Mouse (Mus musculus) myocyte (in vitro differentiated cells): ENCODE results near the gene Hmcn2. TPM values are rescaled to one million over a fixed set of nuclear protein-coding genes. Genes with fewer than 3 reads are reported as not detected.

Experiments used
- H3K27me3 ChIP-seq: one replicate; pipeline ENCODE4 v1.6.1; 2011; ENCODE audit not compliant: control insufficient read depth, insufficient read depth, insufficient read length
- H3K36me3 ChIP-seq: one replicate; pipeline ENCODE4 v1.6.1; 2011; ENCODE audit not compliant: control insufficient read depth, insufficient read depth
- H3K4me2 ChIP-seq: one replicate; pipeline ENCODE4 v1.6.1; 2011; ENCODE audit warnings: low read depth, control low read depth
- H3K4me3 ChIP-seq: one replicate; pipeline ENCODE4 v1.5.1; 2011; ENCODE audit warnings: mild to moderate bottlenecking, control low read depth, moderate library complexity
- H3K79me2 ChIP-seq: one replicate; pipeline ENCODE4 v1.6.1; 2011; ENCODE audit not compliant: control insufficient read depth, insufficient read depth
- H3ac ChIP-seq: one replicate; pipeline ENCODE4 v1.6.1; 2011; ENCODE audit not compliant: control insufficient read depth, insufficient read length
- CEBPB ChIP-seq: IDR thresholded peaks from 2 replicates; pipeline ENCODE4 v1.6.1; 2011; ENCODE audit warnings: mild to moderate bottlenecking, moderate library complexity; ENCODE audit not compliant: poor library complexity, insufficient read depth, severe bottlenecking
- E2F4 ChIP-seq: IDR thresholded peaks from one replicate; pipeline ENCODE4 v1.6.1; 2011; ENCODE audit warnings: mild to moderate bottlenecking, control low read depth, moderate library complexity; ENCODE audit not compliant: insufficient read depth
- MAX ChIP-seq: IDR thresholded peaks from one replicate; pipeline ENCODE4 v1.6.1; 2011; ENCODE audit warnings: low read depth, mild to moderate bottlenecking, control low read depth
- MYOD1 ChIP-seq, 3 experiments: IDR thresholded peaks; one replicate each; pipeline ENCODE4 v1.6.1; 2011; ENCODE audit warnings: control low read depth in 2 of 3, low read depth in 2 of 3, mild to moderate bottlenecking in 2 of 3, moderate library complexity in 1 of 3; ENCODE audit not compliant: insufficient read length in 2 of 3, control insufficient read depth in 1 of 3
- MYOG ChIP-seq, 3 experiments: IDR thresholded peaks; one replicate each; pipeline ENCODE4 v1.6.1; 2011; ENCODE audit warnings: control low read depth in 2 of 3, low read depth in 2 of 3, mild to moderate bottlenecking in 2 of 3; ENCODE audit not compliant: insufficient read length in 2 of 3, control insufficient read depth in 1 of 3, insufficient read depth in 1 of 3
- POLR2A ChIP-seq: IDR thresholded peaks from one replicate; pipeline ENCODE4 v1.6.1; 2011; ENCODE audit warnings: low read depth, mild to moderate bottlenecking, control low read depth, moderate library complexity; ENCODE audit not compliant: insufficient read length
- POLR2AphosphoS2 ChIP-seq: IDR thresholded peaks from one replicate; pipeline ENCODE4 v1.6.1; 2011; ENCODE audit warnings: low read depth, control low read depth; ENCODE audit not compliant: insufficient read length
- REST ChIP-seq: IDR thresholded peaks from one replicate; pipeline ENCODE4 v1.6.1; 2011; ENCODE audit warnings: mild to moderate bottlenecking, control low read depth, moderate library complexity; ENCODE audit not compliant: insufficient read depth, insufficient read length
- SRF ChIP-seq: IDR thresholded peaks from one replicate; pipeline ENCODE4 v1.6.1; 2011; ENCODE audit warnings: low read depth; ENCODE audit not compliant: control insufficient read depth, insufficient read length
- TCF12 ChIP-seq: IDR thresholded peaks from one replicate; pipeline ENCODE4 v1.6.1; 2011; ENCODE audit warnings: mild to moderate bottlenecking, control low read depth; ENCODE audit not compliant: poor library complexity, insufficient read depth, severe bottlenecking
- TCF3 ChIP-seq: IDR thresholded peaks from one replicate; pipeline ENCODE4 v1.6.1; 2011; ENCODE audit warnings: low read depth, control low read depth; ENCODE audit not compliant: insufficient read length
- USF1 ChIP-seq: IDR thresholded peaks from one replicate; pipeline ENCODE4 v1.6.1; 2011; ENCODE audit warnings: low read depth, mild to moderate bottlenecking, control low read depth, moderate library complexity
- polyA plus RNA-seq: library from polyadenylated mRNA; unstranded; fragments of >200 nt; fragmentation: generic; extraction: Trizol; gene quantifications from one replicate; pipeline ENCODE4 v1.2.1, GENCODE M21; 2012; ENCODE audit warnings: missing spikeins

The Hmcn2 gene
- polyA plus RNA-seq, 1 experiment: 2.6 TPM

GRCm38 (mm10) chr2:31281138-31281537 lies 33.1 kb upstream of the Hmcn2 start:
- H3ac ChIP-seq: no peak overlapping the region
- H3K4me3 ChIP-seq: no peak overlapping the region
- no peak for TF ChIP-seq MYOG (IDR thresholded peaks at IDR 0.05; ENCODE audit: control insufficient read depth in 1 of 3, insufficient read depth in 1 of 3, insufficient read length in 2 of 3, low read depth in 2 of 3)
- no peak overlapping the region for H3K4me2 ChIP-seq
- H3K27me3 ChIP-seq: no peaks in the 10 kb centered on the region
- H3K79me2 ChIP-seq: no peaks in the 10 kb centered on the region
- H3K36me3 ChIP-seq: peaks cover 13% of the 10 kb centered on the region

- no peak overlapping the region for H3ac ChIP-seq
- H3K27me3 ChIP-seq: no peaks in the 10 kb centered on the region
- H3K4me2 ChIP-seq: no peak overlapping the region
- peaks cover 9% of the 10 kb centered on the region for H3K36me3 ChIP-seq
- H3K79me2 ChIP-seq: no peaks in the 10 kb centered on the region
- H3K4me3 ChIP-seq: no peak overlapping the region
- TF ChIP-seq USF1 (no peak), POLR2A (no peak), REST (no peak), POLR2AphosphoS2 (no peak), SRF (no peak), TCF3 (no peak), TCF12 (no peak), MYOD1 (IDR thresholded peaks at IDR 0.05; ENCODE audit: control insufficient read depth in 1 of 3, insufficient read length in 2 of 3, low read depth in 2 of 3) (no peak), MAX (no peak), CEBPB (no peak), MYOG (IDR thresholded peaks at IDR 0.05; ENCODE audit: control insufficient read depth in 1 of 3, insufficient read depth in 1 of 3, insufficient read length in 2 of 3, low read depth in 2 of 3) (no peak)
Measured at GRCm38 (mm10) chr2:31282266-31282665, 31.9 kb upstream of the Hmcn2 start.

GRCm38 (mm10) chr2:31282880-31283279 lies 31.3 kb upstream of the Hmcn2 start:
- Histone ChIP-seq H3ac (no peak overlapping the region), H3K27me3 (no peaks in the 10 kb centered on the region), H3K36me3 (peaks cover 12% of the 10 kb centered on the region), H3K4me3 (no peak overlapping the region), H3K79me2 (no peaks in the 10 kb centered on the region), H3K4me2 (no peak overlapping the region)
- no peak for TF ChIP-seq POLR2A
- no peak for TF ChIP-seq TCF12
- TF ChIP-seq REST: no peak
- TF ChIP-seq MYOD1 (IDR thresholded peaks at IDR 0.05; ENCODE audit: control insufficient read depth in 1 of 3, insufficient read length in 2 of 3, low read depth in 2 of 3): no peak
- no peak for TF ChIP-seq TCF3
- no peak for TF ChIP-seq POLR2AphosphoS2
- no peak for TF ChIP-seq MYOG (IDR thresholded peaks at IDR 0.05; ENCODE audit: control insufficient read depth in 1 of 3, insufficient read depth in 1 of 3, insufficient read length in 2 of 3, low read depth in 2 of 3)
- TF ChIP-seq E2F4: no peak
- TF ChIP-seq USF1: no peak
- no peak for TF ChIP-seq SRF
- no peak for TF ChIP-seq CEBPB
- no peak for TF ChIP-seq MAX

- TF ChIP-seq MYOG (IDR thresholded peaks at IDR 0.05; ENCODE audit: control insufficient read depth in 1 of 3, insufficient read depth in 1 of 3, insufficient read length in 2 of 3, low read depth in 2 of 3) (no peak), TCF3 (no peak), USF1 (no peak), TCF12 (no peak), MAX (no peak), SRF (no peak), MYOD1 (IDR thresholded peaks at IDR 0.05; ENCODE audit: control insufficient read depth in 1 of 3, insufficient read length in 2 of 3, low read depth in 2 of 3) (no peak), CEBPB (no peak), POLR2AphosphoS2 (no peak), REST (no peak)
- H3ac ChIP-seq: no peak overlapping the region
- H3K4me3 ChIP-seq: no peak overlapping the region
- H3K79me2 ChIP-seq: no peaks in the 10 kb centered on the region
- no peak overlapping the region for H3K4me2 ChIP-seq
- H3K27me3 ChIP-seq: no peaks in the 10 kb centered on the region
- H3K36me3 ChIP-seq: peaks cover 17% of the 10 kb centered on the region
Measured at GRCm38 (mm10) chr2:31284531-31284930, 29.7 kb upstream of the Hmcn2 start.

GRCm38 (mm10) chr2:31291421-31291820 lies 22.8 kb upstream of the Hmcn2 start:
- H3K36me3 ChIP-seq: peaks cover 23% of the 10 kb centered on the region
- TF ChIP-seq E2F4 (no peak), POLR2AphosphoS2 (no peak), POLR2A (no peak), SRF (no peak), MYOG (IDR thresholded peaks at IDR 0.05; ENCODE audit: control insufficient read depth in 1 of 3, insufficient read depth in 1 of 3, insufficient read length in 2 of 3, low read depth in 2 of 3) (no peak), MAX (no peak), USF1 (no peak), CEBPB (no peak), MYOD1 (IDR thresholded peaks at IDR 0.05; ENCODE audit: control insufficient read depth in 1 of 3, insufficient read length in 2 of 3, low read depth in 2 of 3) (no peak)
- H3K4me3 ChIP-seq: no peak overlapping the region
- H3K4me2 ChIP-seq: no peak overlapping the region
- no peaks in the 10 kb centered on the region for H3K27me3 ChIP-seq
- no peaks in the 10 kb centered on the region for H3K79me2 ChIP-seq
- H3ac ChIP-seq: no peak overlapping the region
